Mouse (Mus musculus) neural tube, postnatal 0 days (tissue): ENCODE results near the gene Rsph14. TPM values are rescaled to one million over a fixed set of nuclear protein-coding genes. Genes with fewer than 3 reads are reported as not detected.

Source experiments
- polyA plus RNA-seq: library from polyadenylated mRNA; unstranded; fragments of >200 nt; fragmentation: Nextera tagmentation; extraction: Ambion mirVana; gene quantifications from 2 replicates; pipeline ENCODE4 v1.2.1, GENCODE M21; 2015

Rsph14 gene
- 0.48 and 0.59 TPM in 2 replicates for polyA plus RNA-seq

GRCm38 (mm10) chr10:75032395-75032794 is at the start of gene Rsph14:
Gene Rsph14 (minus strand): TSS chr10:75032586.

GRCm38 (mm10) chr10:75060217-75060842 is 27.9 kb upstream of the Rsph14 start, which contains the start of gene Bcr:
Gene Bcr (plus strand): TSS chr10:75060592.

GRCm38 (mm10) chr10:75036883-75037379 is 4.5 kb upstream of the Rsph14 start, which contains the start of gene Rab36:
Gene Rab36 (plus strand): TSS chr10:75037058.

GRCm38 (mm10) chr10:74966850-74967451 is 65.4 kb downstream of the Rsph14 start, which contains the start of gene Gnaz:
Gene Gnaz (plus strand): TSS chr10:74967177.

Other genes with a start within 250 kb of the Rsph14 start
- 99.5 and 106 TPM in 2 replicates for gene Gnaz, start 65.4 kb downstream of the Rsph14 start, polyA plus RNA-seq
- gene Rab36, start 4.5 kb upstream of the Rsph14 start, polyA plus RNA-seq = 20.1 and 20.8 TPM in 2 replicates
- 12.0 and 13.6 TPM in 2 replicates for gene Bcr, start 28.0 kb upstream of the Rsph14 start, polyA plus RNA-seq
- 16.2 and 16.3 TPM in 2 replicates for gene Specc1l, start 179.5 kb upstream of the Rsph14 start, polyA plus RNA-seq